Mouse (Mus musculus): ENCODE results near the gene Adcy9. TPM values are rescaled to one million over a fixed set of nuclear protein-coding genes. Genes with fewer than 3 reads are reported as not detected.

The Adcy9 gene
- polyA plus RNA-seq, 1 experiment from 2014 or later = 2.7 TPM

GRCm38 (mm10) chr16:4414881-4415585, 5.3 kb downstream of the Adcy9 start:
- WGBS = 85% methylated on average over 8 of the region's 8 CpGs

GRCm38 (mm10) chr16:4413988-4414880, 6.1 kb downstream of the Adcy9 start:
- H3K4me2 ChIP-seq (replicated peaks) = no peak overlapping the region
- H3K27ac ChIP-seq (replicated peaks) = no peak overlapping the region
- H3K9ac ChIP-seq (replicated peaks) = no peak overlapping the region
- ATAC-seq (ENCODE audit: low FRiP score, low read depth) = no peak
- 76% methylated on average over 9 of the region's 9 CpGs for WGBS
- peaks cover 17% of the 10 kb centered on the region for H3K27me3 ChIP-seq
- H3K36me3 ChIP-seq = no peaks in the 10 kb centered on the region
- no peaks in the 10 kb centered on the region for H3K9me3 ChIP-seq
- H3K4me3 ChIP-seq = no peak overlapping the region
- peaks cover 24% of the 10 kb centered on the region for H3K4me1 ChIP-seq

More at GRCm38 (mm10) chr16:4414881-4415585, 5.3 kb downstream of the Adcy9 start:
- H3K4me2 ChIP-seq (replicated peaks) = peak overlapping the region; percentile 16; the same call in 1 of the 2 replicates
- no peak overlapping the region for H3K27ac ChIP-seq (replicated peaks)
- H3K4me1 ChIP-seq = peaks cover 28% of the 10 kb centered on the region
- H3K9ac ChIP-seq (replicated peaks) = no peak overlapping the region
- no peaks in the 10 kb centered on the region for H3K36me3 ChIP-seq
- peaks cover 22% of the 10 kb centered on the region for H3K27me3 ChIP-seq
- H3K4me3 ChIP-seq = no peak overlapping the region
- no peak for ATAC-seq (ENCODE audit: low FRiP score, low read depth)
- H3K9me3 ChIP-seq = no peaks in the 10 kb centered on the region

DNA sequence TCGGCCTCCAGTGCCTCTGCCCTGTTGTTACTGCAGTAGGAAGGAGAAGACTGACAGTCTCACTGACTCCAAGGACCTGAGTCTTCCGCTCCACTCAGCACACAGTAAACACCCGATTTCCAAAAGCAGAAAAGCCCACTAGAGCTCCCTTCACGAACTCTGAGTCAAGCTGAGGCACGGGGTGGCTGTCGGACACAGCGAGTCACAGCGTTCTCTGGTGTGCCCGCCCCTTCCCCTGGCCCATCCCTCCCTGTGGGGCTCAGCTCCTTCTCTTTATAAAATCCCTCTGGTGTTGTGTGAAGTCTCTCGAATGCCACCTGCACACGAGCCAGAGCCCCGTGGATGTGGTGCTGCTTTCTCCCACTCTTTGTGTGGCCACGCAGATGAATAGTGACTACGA, 7.0 kb downstream of the Adcy9 start:
- ATAC-seq (ENCODE audit: low FRiP score, low read depth) = no peak
- H3K9me3 ChIP-seq = no peaks in the 10 kb centered on the region
- no peak overlapping the region for H3K4me2 ChIP-seq (replicated peaks)
- H3K27me3 ChIP-seq = peaks cover 8% of the 10 kb centered on the region
- no peak overlapping the region for H3K4me3 ChIP-seq
- H3K9ac ChIP-seq (replicated peaks) = no peak overlapping the region
- H3K36me3 ChIP-seq = no peaks in the 10 kb centered on the region
- no peak overlapping the region for H3K27ac ChIP-seq (replicated peaks)
- 57% methylated on average over 14 of the region's 14 CpGs for WGBS
- H3K4me1 ChIP-seq = peaks cover 16% of the 10 kb centered on the region

DNA sequence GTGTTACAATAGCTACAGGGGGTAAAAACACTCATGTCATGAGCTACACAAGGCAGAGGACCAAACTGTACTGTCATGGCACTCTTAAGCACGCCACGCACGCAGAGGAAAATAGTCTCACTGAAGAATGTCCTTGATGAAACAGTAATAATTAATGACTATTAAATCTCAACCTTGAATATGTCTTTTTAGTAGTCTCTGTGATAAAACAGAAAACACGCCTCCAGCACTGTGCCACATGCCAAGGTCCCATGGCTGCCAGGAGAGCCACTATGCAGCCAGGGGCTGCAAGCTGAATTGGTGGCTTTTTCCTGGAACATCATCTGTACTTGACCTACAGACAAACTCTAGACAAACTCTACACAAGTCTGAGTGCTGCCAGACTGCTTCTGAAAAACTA, 8.0 kb downstream of the Adcy9 start:
- H3K27ac ChIP-seq (replicated peaks) = no peak overlapping the region
- 93% methylated on average over 4 of the region's 4 CpGs for WGBS
- ATAC-seq (ENCODE audit: low FRiP score, low read depth) = no peak
- no peaks in the 10 kb centered on the region for H3K36me3 ChIP-seq
- peaks cover 11% of the 10 kb centered on the region for H3K4me1 ChIP-seq
- H3K4me3 ChIP-seq = no peak overlapping the region
- no peak overlapping the region for H3K9ac ChIP-seq (replicated peaks)
- H3K27me3 ChIP-seq = no peaks in the 10 kb centered on the region
- no peaks in the 10 kb centered on the region for H3K9me3 ChIP-seq
- no peak overlapping the region for H3K4me2 ChIP-seq (replicated peaks)

DNA sequence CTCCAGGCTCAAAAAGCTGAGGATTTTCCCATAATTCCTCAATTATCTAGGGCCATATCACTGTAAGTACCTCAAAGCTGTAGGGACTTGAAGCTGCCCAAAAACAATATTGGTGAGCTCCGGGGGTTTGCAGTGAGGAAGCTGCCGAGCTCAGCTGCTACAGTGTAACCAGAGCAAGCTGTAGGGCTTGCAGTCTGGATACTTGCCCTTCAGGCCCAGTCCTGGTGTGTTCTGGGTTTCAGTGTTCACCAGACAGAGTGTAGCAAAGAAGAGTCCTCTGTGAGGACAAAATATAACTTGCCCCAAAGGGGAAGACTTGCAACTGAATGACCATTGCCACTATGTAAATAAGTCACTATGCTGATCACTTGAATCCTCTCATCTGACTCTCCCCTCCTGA, 9.0 kb downstream of the Adcy9 start:
- Histone ChIP-seq H3K9ac (replicated peaks) (no peak overlapping the region), H3K27me3 (no peaks in the 10 kb centered on the region), H3K27ac (replicated peaks) (no peak overlapping the region), H3K4me3 (no peak overlapping the region), H3K36me3 (no peaks in the 10 kb centered on the region), H3K4me2 (replicated peaks) (no peak overlapping the region), H3K4me1 (peaks cover 11% of the 10 kb centered on the region), H3K9me3 (no peaks in the 10 kb centered on the region)
- WGBS = 68% methylated on average over 2 of the region's 2 CpGs
- ATAC-seq (ENCODE audit: low FRiP score, low read depth) = no peak

- H3K27ac ChIP-seq (replicated peaks) = no peak overlapping the region
- no peaks in the 10 kb centered on the region for H3K9me3 ChIP-seq
- WGBS = 71% methylated on average over 2 of the region's 2 CpGs
- no peaks in the 10 kb centered on the region for H3K27me3 ChIP-seq
- no peak overlapping the region for H3K4me3 ChIP-seq
- H3K4me2 ChIP-seq (replicated peaks) = no peak overlapping the region
- H3K4me1 ChIP-seq = no peaks in the 10 kb centered on the region
- no peak overlapping the region for H3K9ac ChIP-seq (replicated peaks)
- H3K36me3 ChIP-seq = no peaks in the 10 kb centered on the region
- ATAC-seq (ENCODE audit: low FRiP score, low read depth) = no peak
Measured at GRCm38 (mm10) chr16:4407536-4407935, 12.8 kb downstream of the Adcy9 start.

DNA sequence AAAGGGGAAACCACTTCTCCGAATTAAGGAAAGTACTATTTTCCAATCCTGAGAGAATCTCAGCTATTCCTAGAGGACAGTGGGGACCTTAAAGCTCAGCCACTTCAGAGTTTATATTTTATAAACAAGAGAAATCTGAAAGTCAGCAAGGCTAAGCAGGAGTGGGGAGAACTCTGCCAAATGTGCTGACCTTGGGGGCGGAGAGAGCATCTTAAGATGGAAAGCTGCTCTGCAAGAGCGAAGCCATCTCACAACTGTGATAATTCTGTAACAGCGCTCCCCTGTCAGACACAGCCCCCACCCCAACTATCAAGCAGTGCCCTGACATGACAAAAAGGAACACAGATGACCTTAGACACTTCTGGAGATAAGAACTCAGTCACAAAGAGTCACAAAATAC, 13.6 kb downstream of the Adcy9 start:
- no peak overlapping the region for H3K27ac ChIP-seq (replicated peaks)
- no peaks in the 10 kb centered on the region for H3K27me3 ChIP-seq
- no peak overlapping the region for H3K9ac ChIP-seq (replicated peaks)
- no peaks in the 10 kb centered on the region for H3K9me3 ChIP-seq
- no peaks in the 10 kb centered on the region for H3K36me3 ChIP-seq
- H3K4me1 ChIP-seq = no peaks in the 10 kb centered on the region
- 74% methylated on average over 4 of the region's 4 CpGs for WGBS
- ATAC-seq (ENCODE audit: low FRiP score, low read depth) = no peak
- H3K4me2 ChIP-seq (replicated peaks) = no peak overlapping the region
- H3K4me3 ChIP-seq = no peak overlapping the region

GRCm38 (mm10) chr16:4406047-4406586, 14.2 kb downstream of the Adcy9 start:
- no peaks in the 10 kb centered on the region for H3K27me3 ChIP-seq
- no peak overlapping the region for H3K9ac ChIP-seq (replicated peaks)
- H3K27ac ChIP-seq (replicated peaks) = no peak overlapping the region
- H3K4me3 ChIP-seq = no peak overlapping the region
- no peak overlapping the region for H3K4me2 ChIP-seq (replicated peaks)
- no peaks in the 10 kb centered on the region for H3K9me3 ChIP-seq
- WGBS = 84% methylated on average over 5 of the region's 6 CpGs
- no peaks in the 10 kb centered on the region for H3K36me3 ChIP-seq
- H3K4me1 ChIP-seq = no peaks in the 10 kb centered on the region
- no peak for ATAC-seq (ENCODE audit: low FRiP score, low read depth)

GRCm38 (mm10) chr16:4404933-4405761, 15.2 kb downstream of the Adcy9 start:
- Histone ChIP-seq H3K27me3 (no peaks in the 10 kb centered on the region), H3K36me3 (no peaks in the 10 kb centered on the region), H3K4me3 (no peak overlapping the region), H3K4me2 (replicated peaks) (no peak overlapping the region), H3K4me1 (no peaks in the 10 kb centered on the region), H3K9ac (replicated peaks) (no peak overlapping the region), H3K27ac (replicated peaks) (no peak overlapping the region), H3K9me3 (no peaks in the 10 kb centered on the region)
- 64% methylated on average over 8 of the region's 8 CpGs for WGBS
- ATAC-seq (ENCODE audit: low FRiP score, low read depth) = no peak

DNA sequence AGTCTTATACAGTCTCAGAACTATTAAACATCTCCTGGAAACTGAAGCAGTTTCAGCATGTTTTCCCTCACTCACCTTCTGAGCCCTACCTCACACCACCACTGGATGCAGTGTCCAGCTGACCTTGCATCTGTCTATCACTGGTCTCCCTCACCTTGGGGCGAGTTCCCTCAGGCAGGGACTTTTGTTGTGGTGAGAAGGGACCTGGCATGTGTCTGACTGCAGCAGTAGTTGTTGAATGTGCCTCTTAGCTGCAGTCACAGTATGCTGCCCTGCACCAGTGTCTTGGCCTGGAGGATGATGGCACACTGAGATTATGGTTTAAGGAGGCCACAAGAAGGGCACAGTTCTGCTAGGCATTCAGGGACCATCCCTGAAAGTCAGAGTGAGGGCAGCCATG, 19.2 kb downstream of the Adcy9 start:
- Histone ChIP-seq H3K27me3 (no peaks in the 10 kb centered on the region), H3K27ac (replicated peaks) (no peak overlapping the region), H3K4me2 (replicated peaks) (no peak overlapping the region), H3K9me3 (no peaks in the 10 kb centered on the region), H3K9ac (replicated peaks) (no peak overlapping the region), H3K4me1 (no peaks in the 10 kb centered on the region), H3K36me3 (no peaks in the 10 kb centered on the region), H3K4me3 (no peak overlapping the region)
- WGBS = 61% methylated on average over 1 of the region's 1 CpGs
- no peak for ATAC-seq (ENCODE audit: low FRiP score, low read depth)

DNA sequence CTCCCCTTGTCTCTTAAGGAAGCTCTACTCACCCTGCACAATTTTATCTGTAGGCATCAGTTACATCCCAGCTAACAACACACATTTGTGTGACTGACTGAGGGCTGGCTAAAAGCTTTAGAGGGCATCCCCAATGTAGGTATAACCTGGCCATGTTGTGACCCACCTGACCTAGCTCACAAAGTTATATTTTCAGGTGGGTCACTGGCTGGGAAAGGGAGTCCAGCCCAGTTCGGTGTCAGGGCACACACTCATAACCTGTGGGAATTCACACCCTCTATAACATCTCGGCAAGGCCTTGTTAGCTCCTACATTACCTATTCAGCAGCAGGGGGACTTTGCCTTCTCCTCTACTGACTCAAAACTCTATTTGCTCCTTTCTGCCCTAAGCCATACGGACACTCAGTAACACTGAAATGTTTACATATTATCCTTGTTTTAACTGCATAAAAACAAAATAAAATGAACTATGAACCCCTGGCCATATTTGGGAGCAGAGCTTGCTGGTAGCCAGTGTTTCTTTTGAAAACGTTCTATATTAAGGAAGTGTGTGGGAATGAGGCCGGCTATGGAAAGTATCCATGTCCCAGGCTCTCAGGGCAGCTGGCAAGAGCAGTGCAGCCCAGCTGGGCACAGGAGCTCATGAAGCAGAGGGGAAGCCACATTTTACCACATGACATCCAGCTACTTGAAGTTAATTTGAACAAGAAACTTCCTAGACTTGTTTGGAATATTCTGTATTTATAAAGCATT, 20.7 kb downstream of the Adcy9 start:
- no peak for ATAC-seq (ENCODE audit: low FRiP score, low read depth)
- Histone ChIP-seq H3K27me3 (no peaks in the 10 kb centered on the region), H3K27ac (replicated peaks) (no peak overlapping the region), H3K4me3 (no peak overlapping the region), H3K4me1 (no peaks in the 10 kb centered on the region), H3K4me2 (replicated peaks) (no peak overlapping the region), H3K36me3 (no peaks in the 10 kb centered on the region), H3K9me3 (no peaks in the 10 kb centered on the region), H3K9ac (replicated peaks) (no peak overlapping the region)
- WGBS = 77% methylated on average over 5 of the region's 5 CpGs
